Mouse (Mus musculus): ENCODE data around the gene Frmd4a.

Gene Frmd4a

GRCm38 (mm10) chr2:4439909-4440308 is 422.4 kb downstream of the Frmd4a start:
- DNase-seq (ENCODE audit: extremely low spot score): no peak

- DNase-seq (ENCODE audit: extremely low spot score): no peak
These were observed 424.3 kb downstream of the Frmd4a start for GRCm38 (mm10) chr2:4441840-4442239.

GRCm38 (mm10) chr2:4444740-4445139 is 427.2 kb downstream of the Frmd4a start:
- no peak for DNase-seq (ENCODE audit: extremely low spot score)

GRCm38 (mm10) chr2:4445629-4446400 is 428.3 kb downstream of the Frmd4a start:
- DNase-seq (ENCODE audit: extremely low spot score): no peak

- DNase-seq (ENCODE audit: extremely low spot score): no peak
These were observed 432.5 kb downstream of the Frmd4a start for GRCm38 (mm10) chr2:4449860-4450480.

GRCm38 (mm10) chr2:4452590-4453400 is 435.3 kb downstream of the Frmd4a start:
- peak; percentile 60 for DNase-seq (ENCODE audit: extremely low spot score)

GRCm38 (mm10) chr2:4455097-4456025 is 437.8 kb downstream of the Frmd4a start:
- DNase-seq (ENCODE audit: extremely low spot score): no peak

- no peak for DNase-seq (ENCODE audit: extremely low spot score)
These were observed 443.4 kb downstream of the Frmd4a start for GRCm38 (mm10) chr2:4460897-4461296.

- peak; percentile 74 for DNase-seq (ENCODE audit: extremely low spot score)
These were observed 444.0 kb downstream of the Frmd4a start for GRCm38 (mm10) chr2:4461514-4461913.

GRCm38 (mm10) chr2:4462480-4462879 is 445.0 kb downstream of the Frmd4a start:
- DNase-seq (ENCODE audit: extremely low spot score): peak; percentile 26

GRCm38 (mm10) chr2:4466084-4466483 is 448.6 kb downstream of the Frmd4a start:
- DNase-seq (ENCODE audit: extremely low spot score): no peak

- DNase-seq (ENCODE audit: extremely low spot score): no peak
These were observed 449.8 kb downstream of the Frmd4a start for GRCm38 (mm10) chr2:4467314-4467713.

GRCm38 (mm10) chr2:4472760-4473480 is 455.4 kb downstream of the Frmd4a start:
- DNase-seq (ENCODE audit: extremely low spot score): no peak

- no peak for DNase-seq (ENCODE audit: extremely low spot score)
These were observed 456.5 kb downstream of the Frmd4a start for GRCm38 (mm10) chr2:4473866-4474538.

GRCm38 (mm10) chr2:4474539-4474937 is 457.0 kb downstream of the Frmd4a start:
- DNase-seq (ENCODE audit: extremely low spot score): no peak

GRCm38 (mm10) chr2:4475991-4476390 is 458.5 kb downstream of the Frmd4a start:
- DNase-seq (ENCODE audit: extremely low spot score): no peak

GRCm38 (mm10) chr2:4476608-4477007 is 459.1 kb downstream of the Frmd4a start:
- DNase-seq (ENCODE audit: extremely low spot score): no peak

GRCm38 (mm10) chr2:4477311-4477710 is 459.8 kb downstream of the Frmd4a start:
- DNase-seq (ENCODE audit: extremely low spot score): no peak

- no peak for DNase-seq (ENCODE audit: extremely low spot score)
These were observed 462.7 kb downstream of the Frmd4a start for GRCm38 (mm10) chr2:4480180-4480579.

GRCm38 (mm10) chr2:4481154-4481553 is 463.6 kb downstream of the Frmd4a start:
- DNase-seq (ENCODE audit: extremely low spot score): no peak

All from embryo, embryonic 9.5 days (tissue).